Mouse (Mus musculus) forebrain, embryonic 10.5 days (tissue): Measurements from ENCODE around the gene Gpn3. TPM values are rescaled to one million over a fixed set of nuclear protein-coding genes. Genes with fewer than 3 reads are reported as not detected.
A peak's percentile ranks its signal among the peaks of the same experiment; 100 is the strongest.
"Not testable (repeated sequence)": the region's sequence is repeated elsewhere in the genome, so short reads cannot be mapped to it uniquely, and the experiment has no call there.

ENCODE experiments used
- DNase-seq: peaks from one replicate; pipeline ENCODE4 v3.0.0-alpha.2; 2017; ENCODE audit warnings: low spot score; ENCODE audit errors: extremely low spot score
- H3K27ac ChIP-seq: fragments of 300-500 bp; sonication (generic); 2 replicates; pipeline ENCODE4 v1.5.1; 2016; ENCODE audit warnings: mild to moderate bottlenecking
- H3K27me3 ChIP-seq: fragments of 300-500 bp; sonication (generic); 2 replicates; pipeline ENCODE4 v1.6.1; 2016; ENCODE audit warnings: mild to moderate bottlenecking; ENCODE audit not compliant: poor library complexity, severe bottlenecking
- H3K36me3 ChIP-seq: fragments of 300-500 bp; sonication (generic); replicated peaks from 2 replicates; pipeline ENCODE4 v1.6.1; 2016; ENCODE audit warnings: mild to moderate bottlenecking, moderate library complexity
- H3K4me1 ChIP-seq: fragments of 300-500 bp; sonication (generic); 2 replicates; pipeline ENCODE4 v1.6.1; 2016
- H3K4me3 ChIP-seq: fragments of 300-500 bp; sonication (generic); 2 replicates; pipeline ENCODE4 v1.5.1; 2016; ENCODE audit warnings: mild to moderate bottlenecking, moderate library complexity
- H3K9me3 ChIP-seq: fragments of 300-500 bp; sonication (generic); 2 replicates; pipeline ENCODE4 v1.6.1; 2016; ENCODE audit warnings: mild to moderate bottlenecking, moderate library complexity
- WGBS: fragments of 180-500 bp; shearing (Covaris S2); methylation state at CpG from one replicate; pipeline ENCODE4 v1.1.7; 2016; 5-methylcytosine and 5-hydroxymethylcytosine counted together
- polyA plus RNA-seq: library from polyadenylated mRNA; unstranded; fragments of >200 nt; fragmentation: Nextera tagmentation; extraction: Ambion mirVana; gene quantifications from 2 replicates; pipeline ENCODE4 v1.2.1, GENCODE M21; 2016

Gene Gpn3
- polyA plus RNA-seq, 1 experiment from 2014 or later: 84.6 TPM

DNA sequence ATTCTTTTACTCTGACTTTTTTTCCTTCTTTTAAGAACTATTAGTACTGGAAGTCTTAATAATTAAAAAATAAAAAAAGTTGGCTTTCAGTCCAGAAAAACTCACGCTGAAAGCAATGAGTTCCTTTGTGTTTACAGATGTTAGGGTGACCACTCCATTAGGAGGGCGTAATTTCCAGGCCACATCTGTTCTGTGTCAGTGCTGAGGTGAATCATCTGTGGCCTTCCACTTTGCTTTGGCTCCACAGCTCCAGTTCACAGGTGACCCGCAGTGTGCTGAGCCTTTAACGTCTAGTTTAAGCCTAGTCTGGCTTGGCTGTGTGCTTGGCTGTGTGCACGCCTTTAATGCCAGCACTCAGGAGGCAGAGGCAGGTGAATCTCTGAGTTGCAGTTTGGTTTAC, 40.2 kb downstream of the Gpn3 start:
- H3K9me3 ChIP-seq: peaks cover 3% of the 10 kb centered on the region; the same call in 1 of the 2 replicates
- peaks cover 21% of the 10 kb centered on the region for H3K36me3 ChIP-seq
- no peak overlapping the region for H3K4me3 ChIP-seq
- H3K27ac ChIP-seq: no peak overlapping the region
- no peak for DNase-seq
- H3K4me1 ChIP-seq: no peaks in the 10 kb centered on the region
- WGBS: 84% methylated on average over 5 of the region's 5 CpGs
- H3K27me3 ChIP-seq: no peaks in the 10 kb centered on the region

DNA sequence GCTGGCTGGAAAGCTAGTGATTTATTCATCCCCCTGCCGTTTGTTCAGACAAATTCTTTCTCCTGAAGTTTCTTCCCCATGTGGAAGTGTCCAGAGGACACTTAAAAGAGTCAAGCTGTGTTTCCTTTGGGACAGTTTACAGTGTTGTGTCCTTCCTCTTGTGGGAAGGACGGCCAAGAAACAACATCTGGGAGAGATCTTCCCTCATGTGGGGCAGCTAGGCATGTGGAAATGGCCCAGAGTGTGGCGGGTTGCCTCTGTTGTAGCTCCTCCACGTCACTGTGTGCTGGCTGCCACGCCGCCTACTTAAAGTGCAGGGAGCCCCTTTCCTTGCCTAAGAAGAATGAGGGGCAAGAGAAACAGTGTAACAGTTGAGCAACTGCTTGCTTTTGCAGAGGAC, 41.1 kb downstream of the Gpn3 start:
- H3K4me3 ChIP-seq: no peak overlapping the region
- no peak for DNase-seq
- no peaks in the 10 kb centered on the region for H3K27me3 ChIP-seq
- WGBS: 72% methylated on average over 6 of the region's 6 CpGs
- H3K36me3 ChIP-seq: peaks cover 13% of the 10 kb centered on the region
- no peaks in the 10 kb centered on the region for H3K9me3 ChIP-seq
- no peak overlapping the region for H3K27ac ChIP-seq
- H3K4me1 ChIP-seq: no peaks in the 10 kb centered on the region

DNA sequence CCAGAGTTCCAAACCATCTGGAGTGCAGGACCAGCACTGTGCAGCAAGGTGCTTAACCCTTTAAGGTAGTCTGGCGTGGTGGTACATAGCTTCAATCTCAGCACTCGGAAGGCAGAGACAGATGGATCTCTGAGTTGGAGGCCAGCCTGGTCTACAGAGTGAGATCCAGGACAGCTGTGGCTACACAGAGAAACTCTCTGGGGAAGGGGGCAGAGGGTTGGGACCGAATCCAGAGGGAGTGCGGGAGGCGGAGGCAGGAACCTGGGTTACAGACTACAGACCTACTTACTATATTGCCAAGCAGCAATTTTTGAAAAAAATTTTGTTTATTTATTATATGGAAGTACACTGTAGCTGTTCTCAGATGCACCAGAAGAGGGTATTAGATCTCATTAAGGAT, 42.7 kb downstream of the Gpn3 start:
- Histone ChIP-seq H3K36me3 (peaks cover 13% of the 10 kb centered on the region), H3K27ac (no peak overlapping the region), H3K4me3 (no peak overlapping the region), H3K27me3 (no peaks in the 10 kb centered on the region), H3K9me3 (no peaks in the 10 kb centered on the region; the same call in 1 of the 2 replicates), H3K4me1 (no peaks in the 10 kb centered on the region)
- no peak for DNase-seq
- WGBS: 95% methylated on average over 5 of the region's 5 CpGs

DNA sequence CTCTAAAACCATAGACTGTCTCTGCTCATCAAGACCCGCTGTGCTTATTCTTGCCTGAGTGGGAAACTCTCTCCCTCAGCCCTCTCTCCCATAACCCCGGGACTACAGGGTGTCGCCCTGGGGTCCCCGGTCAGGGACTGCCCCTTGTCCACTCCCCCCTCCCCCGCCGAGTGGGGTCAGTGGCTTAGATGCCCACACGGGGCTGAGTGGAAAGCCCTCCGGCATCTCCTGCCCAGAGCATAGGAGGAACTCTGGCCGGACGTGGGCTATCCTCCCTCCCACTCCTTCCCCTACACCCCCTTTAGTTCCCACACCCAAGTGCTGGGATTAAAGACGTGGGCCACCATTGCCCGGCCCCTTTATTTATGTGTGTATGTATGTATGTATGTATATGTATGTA, 43.8 kb downstream of the Gpn3 start:
- no peak overlapping the region for H3K27ac ChIP-seq
- WGBS: 90% methylated on average over 12 of the region's 12 CpGs
- H3K4me1 ChIP-seq: no peaks in the 10 kb centered on the region
- H3K27me3 ChIP-seq: no peaks in the 10 kb centered on the region
- H3K9me3 ChIP-seq: no peaks in the 10 kb centered on the region; the same call in 1 of the 2 replicates
- H3K4me3 ChIP-seq: no peak overlapping the region
- no peak for DNase-seq
- peaks cover 2% of the 10 kb centered on the region for H3K36me3 ChIP-seq

DNA sequence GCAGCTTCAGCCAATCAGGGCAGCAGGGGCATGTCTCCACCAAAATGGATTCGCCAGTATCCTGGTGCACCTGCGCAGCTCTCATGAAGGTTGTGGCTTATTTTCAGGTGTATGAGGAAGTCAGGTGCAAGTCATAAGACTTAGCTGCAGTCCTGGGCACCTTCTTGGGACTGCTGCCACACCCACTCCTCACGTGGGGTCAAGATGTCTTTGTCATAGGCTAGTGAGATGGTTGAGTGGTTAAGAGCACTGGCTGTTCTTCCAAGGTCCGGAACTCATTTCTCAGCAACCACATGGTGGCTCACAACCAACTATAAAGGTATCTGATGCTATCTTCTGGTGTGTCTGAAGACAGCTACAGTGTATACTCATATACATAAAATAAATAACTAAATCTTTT, 49.0 kb downstream of the Gpn3 start:
- 78% methylated on average over 4 of the region's 4 CpGs for WGBS
- not testable (repeated sequence) for DNase-seq, H3K4me3 ChIP-seq, H3K9me3 ChIP-seq, H3K36me3 ChIP-seq, H3K27ac ChIP-seq, H3K27me3 ChIP-seq
- peaks cover 18% of the 10 kb centered on the region for H3K4me1 ChIP-seq

DNA sequence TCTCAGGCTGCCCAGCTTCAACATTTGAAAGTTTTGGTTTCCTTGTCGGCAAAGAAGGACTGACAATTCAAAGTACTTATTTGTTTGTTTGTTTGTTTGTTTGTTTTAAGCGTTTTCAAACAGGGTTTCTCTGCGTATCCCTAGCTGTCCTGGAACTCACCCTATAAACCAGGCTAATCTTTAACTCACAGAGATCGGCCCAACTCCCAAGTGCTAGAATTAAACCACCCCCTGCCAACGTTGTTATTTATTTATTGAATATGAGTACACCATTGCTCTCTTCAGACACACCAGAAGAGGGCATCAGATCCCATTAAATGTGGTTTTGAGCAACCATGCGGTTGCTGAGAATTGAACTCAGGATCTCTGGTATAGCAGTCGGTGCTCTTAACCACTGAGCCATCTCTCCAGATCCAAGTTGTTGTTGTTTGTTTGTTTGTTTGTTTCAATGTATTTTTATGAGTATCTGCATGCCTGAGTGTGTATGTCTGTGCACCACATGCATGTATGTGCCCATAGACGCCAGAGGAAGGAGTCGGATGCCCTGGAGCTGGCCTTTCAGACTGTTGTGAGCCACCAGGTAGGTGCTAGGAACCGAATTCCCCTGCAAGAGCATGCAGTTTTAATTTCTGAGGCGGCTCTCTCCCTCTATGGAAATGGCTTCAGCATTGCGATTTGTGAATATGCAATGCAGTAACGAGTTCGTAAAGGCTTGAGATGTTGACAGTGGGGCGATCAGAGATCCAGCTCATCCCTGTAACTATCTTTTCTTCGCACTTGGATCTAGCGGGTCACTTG, 49.8 kb downstream of the Gpn3 start, which contains the start of gene Anapc7:
Gene Anapc7 (plus strand): TSS at position 423 of the 798 bp plus-strand sequence.
- Histone ChIP-seq H3K27me3 (no peaks in the 10 kb centered on the region), H3K27ac (peak within 1 kb of the TSS; percentile 93), H3K9me3 (no peaks in the 10 kb centered on the region; the same call in 1 of the 2 replicates), H3K36me3 (peaks cover 14% of the 10 kb centered on the region), H3K4me3 (peak within 1 kb of the TSS; percentile 100), H3K4me1 (peaks cover 18% of the 10 kb centered on the region)
- DNase-seq: no peak
- WGBS: 28% methylated on average over 17 of the region's 17 CpGs

DNA sequence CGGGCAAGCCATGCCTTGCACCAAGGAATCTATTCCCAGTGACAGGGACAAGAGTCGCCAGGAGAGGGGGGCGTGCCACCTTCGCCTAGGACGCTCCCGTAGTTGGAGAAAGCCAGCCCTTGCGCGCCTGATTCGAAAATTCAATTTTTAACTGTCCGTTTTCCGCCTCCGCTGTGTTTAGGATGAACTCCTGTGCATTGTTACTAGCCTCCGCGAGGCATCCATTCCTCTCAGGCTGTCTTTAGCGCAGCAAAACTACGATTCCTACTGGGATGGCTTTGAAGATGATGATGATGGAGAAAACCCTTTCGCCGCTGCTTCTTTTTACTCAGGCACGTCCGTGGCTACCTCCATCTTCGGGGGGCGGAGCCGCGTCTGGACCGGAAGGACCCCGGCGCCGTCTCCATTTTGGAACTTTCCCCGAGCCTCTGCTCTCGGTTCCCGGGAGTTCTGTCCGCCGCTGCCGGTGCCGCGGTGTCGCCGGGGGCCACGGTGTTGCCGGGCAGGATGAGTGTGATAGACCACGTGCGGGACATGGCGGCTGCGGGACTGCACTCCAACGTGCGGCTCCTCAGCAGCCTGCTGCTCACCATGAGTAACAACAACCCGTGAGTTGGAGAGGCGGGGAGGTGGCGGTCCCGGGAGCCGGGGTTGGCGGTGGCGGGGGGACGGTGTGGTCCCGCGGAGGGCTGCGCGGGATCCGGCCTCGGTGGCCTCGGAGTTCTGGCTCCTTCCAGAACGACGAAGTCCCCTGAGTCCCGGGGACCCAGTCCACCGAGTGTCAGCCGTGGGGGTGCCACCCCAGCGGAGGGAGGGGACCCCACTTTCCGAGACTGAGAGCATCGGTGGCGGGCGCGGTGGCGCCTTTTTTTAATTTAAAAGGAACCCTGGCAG, 50.6 kb downstream of the Gpn3 start:
- Histone ChIP-seq H3K27me3 (no peaks in the 10 kb centered on the region), H3K4me1 (peaks cover 18% of the 10 kb centered on the region), H3K36me3 (peaks cover 22% of the 10 kb centered on the region), H3K4me3 (peak overlapping the region; percentile 100), H3K27ac (peak overlapping the region; percentile 93), H3K9me3 (no peaks in the 10 kb centered on the region; the same call in 1 of the 2 replicates)
- WGBS: under 1% methylated on average over 73 of the region's 73 CpGs
- DNase-seq: peak; percentile 91

DNA sequence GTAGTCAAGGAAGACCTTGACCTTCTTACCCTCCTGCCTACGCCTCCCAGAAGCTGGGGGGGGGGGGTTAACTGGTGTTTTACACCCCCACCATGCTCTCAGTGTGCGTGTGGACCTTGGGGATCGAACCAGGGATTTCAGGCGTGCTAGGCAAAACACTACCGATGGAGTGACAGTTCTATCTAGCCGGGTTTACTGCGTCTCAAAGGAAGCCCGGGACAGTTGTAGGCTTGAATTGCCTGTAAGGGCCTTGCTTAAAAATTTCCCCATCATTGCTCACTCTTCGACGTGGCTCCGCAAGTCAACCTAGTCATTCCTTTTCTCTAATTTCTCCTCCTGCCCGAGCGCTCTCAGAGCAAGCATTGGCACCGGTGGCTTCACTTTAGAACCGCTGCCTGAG, 51.4 kb downstream of the Gpn3 start:
- WGBS: 34% methylated on average over 15 of the region's 15 CpGs
- no peaks in the 10 kb centered on the region; the same call in 1 of the 2 replicates for H3K9me3 ChIP-seq
- no peaks in the 10 kb centered on the region for H3K27me3 ChIP-seq
- H3K4me3 ChIP-seq: peak overlapping the region; percentile 100
- peak overlapping the region; percentile 93 for H3K27ac ChIP-seq
- no peak for DNase-seq
- peaks cover 29% of the 10 kb centered on the region for H3K36me3 ChIP-seq
- peaks cover 18% of the 10 kb centered on the region for H3K4me1 ChIP-seq

DNA sequence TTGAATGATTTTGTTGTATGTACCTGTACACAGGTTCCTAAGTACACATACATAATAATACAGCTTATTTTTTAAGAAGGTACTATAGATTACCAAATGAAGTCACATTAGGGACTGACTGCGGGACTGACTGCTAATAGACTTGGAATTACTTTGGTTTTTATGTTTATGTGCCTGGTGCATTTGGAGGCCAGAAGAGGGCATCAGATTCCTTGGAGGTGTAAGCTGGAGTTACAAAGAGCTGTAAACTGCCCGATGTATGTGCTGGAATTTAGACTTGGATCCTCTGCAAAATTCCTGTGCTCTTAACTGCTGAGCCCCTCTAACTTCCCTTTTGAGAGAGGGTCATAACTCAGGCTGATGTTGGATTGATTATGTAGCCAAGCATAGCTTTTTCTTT, 53.9 kb downstream of the Gpn3 start:
- 95% methylated on average over 2 of the region's 2 CpGs for WGBS
- peaks cover 54% of the 10 kb centered on the region for H3K36me3 ChIP-seq

DNA sequence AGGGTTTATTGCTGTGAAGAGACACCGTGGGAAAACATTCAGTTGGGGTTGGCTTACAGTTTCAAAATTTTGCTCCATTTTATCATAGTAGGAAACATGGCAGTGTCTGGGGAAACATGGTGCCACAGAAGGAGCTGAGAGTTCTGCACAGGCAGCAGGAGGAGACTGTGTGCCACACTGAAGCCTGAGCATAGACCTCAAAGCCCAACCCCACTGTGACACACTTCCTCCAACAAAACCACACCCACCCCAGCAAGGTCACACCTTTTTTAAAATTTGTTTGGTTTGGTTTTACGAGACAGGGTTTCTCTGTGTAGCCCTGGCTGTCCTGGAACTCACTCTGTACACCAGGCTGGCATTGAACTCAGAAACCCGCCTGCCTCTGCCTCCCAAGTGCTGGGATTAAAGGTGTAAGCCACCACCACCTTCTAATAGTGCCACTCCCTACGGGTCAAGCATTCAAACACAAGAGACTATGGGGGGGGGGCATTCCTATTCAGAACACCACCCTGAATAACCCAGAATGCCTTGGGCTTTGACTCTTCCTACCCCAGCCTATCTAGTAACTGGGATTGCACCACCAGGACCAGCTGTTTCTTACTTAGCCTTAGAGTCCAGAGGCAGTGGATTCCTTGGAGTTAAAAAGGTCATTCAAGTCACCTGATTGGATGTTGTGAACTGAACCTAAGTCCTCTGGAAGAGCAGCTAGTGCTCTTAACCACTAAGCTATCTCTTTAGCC, 58.5 kb downstream of the Gpn3 start:
- H3K36me3 ChIP-seq: peaks cover 98% of the 10 kb centered on the region
- 97% methylated on average over 4 of the region's 4 CpGs for WGBS

More for the DNA sequence above, 53.9 kb downstream of the Gpn3 start:
- no peak for DNase-seq
- Histone ChIP-seq H3K4me1 (peaks cover 18% of the 10 kb centered on the region), H3K4me3 (no peak overlapping the region), H3K27ac (no peak overlapping the region), H3K9me3 (no peaks in the 10 kb centered on the region), H3K27me3 (no peaks in the 10 kb centered on the region)

DNA sequence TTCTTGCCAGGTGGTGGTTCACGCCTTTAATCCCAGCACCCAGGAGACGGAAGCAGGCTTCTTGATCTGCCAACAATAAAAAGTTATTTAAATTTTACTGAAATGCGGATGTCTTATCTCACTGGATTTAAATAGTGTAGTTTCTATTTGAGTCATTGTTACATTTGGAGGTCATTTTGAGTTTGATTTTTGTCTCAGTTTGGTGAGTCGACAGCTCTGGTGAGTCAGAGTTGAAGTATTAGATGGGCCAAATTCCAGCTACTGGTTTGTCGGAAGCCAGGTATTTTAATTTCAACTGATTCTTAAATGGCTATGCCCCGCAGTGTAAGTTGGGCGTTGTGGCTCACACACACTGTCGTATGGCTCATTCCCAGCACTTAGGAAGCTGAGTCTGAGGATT, 59.5 kb downstream of the Gpn3 start:
- no peak overlapping the region for H3K4me3 ChIP-seq
- WGBS: 95% methylated on average over 8 of the region's 8 CpGs
- no peaks in the 10 kb centered on the region for H3K27me3 ChIP-seq
- no peaks in the 10 kb centered on the region for H3K4me1 ChIP-seq
- H3K36me3 ChIP-seq: peaks cover 99% of the 10 kb centered on the region
- DNase-seq: no peak
- H3K9me3 ChIP-seq: no peaks in the 10 kb centered on the region
- H3K27ac ChIP-seq: no peak overlapping the region

More for the DNA sequence above, 58.5 kb downstream of the Gpn3 start:
- Histone ChIP-seq H3K27ac (no peak overlapping the region), H3K9me3 (no peaks in the 10 kb centered on the region), H3K4me3 (no peak overlapping the region), H3K4me1 (no peaks in the 10 kb centered on the region), H3K27me3 (no peaks in the 10 kb centered on the region)
- DNase-seq: no peak
